Mouse (Mus musculus) heart, postnatal 0 days (tissue): ENCODE results near the gene Adcy1. TPM values are rescaled to one million over a fixed set of nuclear protein-coding genes. Genes with fewer than 3 reads are reported as not detected.
A peak's percentile ranks its signal among the peaks of the same experiment; 100 is the strongest.

Source experiments
- ATAC-seq: fragments of 200-750 bp; cut with Nextera tagmentation; 2 replicates; pipeline ENCODE4 v1.8.0; 2017; ENCODE audit warnings: low read depth, moderate number of reproducible peaks, moderate library complexity; ENCODE audit not compliant: insufficient read depth
- DNase-seq: peaks from one replicate; pipeline ENCODE4 v3.0.0-alpha.2; 2016; ENCODE audit warnings: low spot score
- H3K27ac ChIP-seq: fragments of 300-500 bp; sonication (generic); 2 replicates; pipeline ENCODE4 v1.5.1; 2014; ENCODE audit warnings: low read depth, mild to moderate bottlenecking
- H3K27me3 ChIP-seq: fragments of 300-500 bp; sonication (generic); 2 replicates; pipeline ENCODE4 v1.6.1; 2014; ENCODE audit warnings: low read length, mixed read lengths; ENCODE audit not compliant: control insufficient read depth, insufficient read depth
- H3K36me3 ChIP-seq: fragments of 300-500 bp; sonication (generic); replicated peaks from 2 replicates; pipeline ENCODE4 v1.6.1; 2014; ENCODE audit warnings: low read length, mixed read lengths; ENCODE audit not compliant: control insufficient read depth, insufficient read depth
- H3K4me1 ChIP-seq: fragments of 300-500 bp; sonication (generic); 2 replicates; pipeline ENCODE4 v1.6.1; 2014; ENCODE audit warnings: antibody characterized with exemption; ENCODE audit not compliant: control insufficient read depth, insufficient read depth
- H3K4me2 ChIP-seq: fragments of 300-500 bp; sonication (generic); 2 replicates; pipeline ENCODE4 v1.6.1; 2014; ENCODE audit warnings: low read depth, mild to moderate bottlenecking, low read length, moderate library complexity
- H3K4me3 ChIP-seq: fragments of 300-500 bp; sonication (generic); 2 replicates; pipeline ENCODE4 v1.5.1; 2014; ENCODE audit warnings: low read depth, low read length
- H3K9ac ChIP-seq: fragments of 300-500 bp; sonication (generic); replicated peaks from 2 replicates; pipeline ENCODE4 v1.6.1; 2014; ENCODE audit warnings: low read depth, low read length, mixed read lengths
- H3K9me3 ChIP-seq: fragments of 300-500 bp; sonication (generic); replicated peaks from 2 replicates; pipeline ENCODE4 v1.6.1; 2016; ENCODE audit warnings: low read length; ENCODE audit not compliant: control insufficient read depth
- CTCF ChIP-seq: IDR thresholded peaks from 2 replicates; pipeline ENCODE4 v1.5.1; 2016; ENCODE audit warnings: antibody characterized with exemption, control low read depth, low read depth
- EP300 ChIP-seq: IDR thresholded peaks from 2 replicates; pipeline ENCODE4 v1.6.1; 2016; ENCODE audit warnings: antibody characterized with exemption, low read depth
- WGBS: fragments of 180-500 bp; shearing (Covaris S2); extraction: QIAGEN DNeasy Blood & Tissue Kit; methylation state at CpG from one replicate; pipeline ENCODE4 v1.1.7; 2014; 5-methylcytosine and 5-hydroxymethylcytosine counted together
- polyA plus RNA-seq: library from polyadenylated mRNA; unstranded; fragments of >200 nt; fragmentation: Nextera tagmentation; extraction: Ambion mirVana; gene quantifications from 2 replicates; pipeline ENCODE4 v1.2.1, GENCODE M21; 2015
- total RNA-seq: library from RNA; depleted of rRNA; stranded (reverse); fragments of >200 nt; gene quantifications from 2 replicates; pipeline ENCODE4 v1.2.3, GENCODE M21; 2014; ENCODE audit warnings: low replicate concordance

Adcy1 gene
- total and polyA plus RNA-seq, 2 experiments from 2014 or later, result 0.22 to 2.9 TPM

- peak; percentile 12 for DNase-seq
- H3K9me3 ChIP-seq, result no peaks in the 10 kb centered on the region
- H3K27ac ChIP-seq, result no peak overlapping the region
- no peak; the same call in 1 of the 2 replicates for ATAC-seq
- peaks cover 8% of the 10 kb centered on the region; the same call in 1 of the 2 replicates for H3K4me1 ChIP-seq
- TF ChIP-seq CTCF (no peak), EP300 (no peak)
- H3K27me3 ChIP-seq, result no peaks in the 10 kb centered on the region
- H3K4me2 ChIP-seq, result no peak overlapping the region
- no peaks in the 10 kb centered on the region for H3K36me3 ChIP-seq
- WGBS, result 25% methylated on average over 8 of the region's 8 CpGs
- H3K4me3 ChIP-seq, result no peak overlapping the region
- no peak overlapping the region for H3K9ac ChIP-seq
Measured at GRCm38 (mm10) chr11:7129319-7130051, 66.2 kb downstream of the Adcy1 start.

DNA sequence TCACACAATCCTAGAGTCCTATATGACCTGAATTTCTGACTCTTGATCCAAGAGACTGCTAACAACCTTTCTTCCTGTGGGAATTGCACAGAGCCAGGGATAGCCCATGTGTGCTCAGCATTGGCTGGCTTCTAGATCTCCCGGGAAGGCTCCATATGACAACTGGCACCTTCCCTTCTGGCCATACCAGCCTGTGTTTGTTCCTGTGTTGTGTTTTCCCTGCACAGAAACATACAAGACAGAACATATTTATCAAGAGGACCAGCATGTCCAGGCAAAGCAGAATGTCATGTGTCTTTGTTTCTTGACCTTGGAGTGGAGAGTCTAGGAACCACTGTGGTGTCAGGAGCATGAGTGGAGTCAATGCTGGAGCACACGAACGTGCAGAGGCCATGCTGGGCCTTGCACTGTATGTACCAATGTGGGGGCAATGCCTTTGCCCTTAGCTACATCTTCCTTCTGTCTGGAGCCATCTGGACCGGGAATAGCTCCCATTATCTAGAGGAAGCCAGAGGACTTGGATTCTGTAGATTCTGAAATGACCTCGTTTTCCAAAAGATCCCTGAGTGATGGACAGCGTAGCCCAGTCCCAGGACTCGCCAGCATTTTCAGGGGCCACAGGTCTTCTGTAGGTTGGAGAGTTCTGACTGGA, 69.6 kb downstream of the Adcy1 start:
- H3K9ac ChIP-seq, result no peak overlapping the region
- H3K9me3 ChIP-seq, result no peaks in the 10 kb centered on the region
- H3K36me3 ChIP-seq, result no peaks in the 10 kb centered on the region
- H3K4me3 ChIP-seq, result no peak overlapping the region
- H3K27ac ChIP-seq, result no peak overlapping the region
- ATAC-seq (no peak), DNase-seq (no peak)
- WGBS, result 80% methylated on average over 7 of the region's 7 CpGs
- H3K4me1 ChIP-seq, result peaks cover 8% of the 10 kb centered on the region; the same call in 1 of the 2 replicates
- H3K4me2 ChIP-seq, result no peak overlapping the region
- no peak for TF ChIP-seq EP300
- no peak for TF ChIP-seq CTCF
- H3K27me3 ChIP-seq, result no peaks in the 10 kb centered on the region

- TF ChIP-seq EP300 (no peak), CTCF (no peak)
- peaks cover 8% of the 10 kb centered on the region; the same call in 1 of the 2 replicates for H3K4me1 ChIP-seq
- no peak overlapping the region for H3K9ac ChIP-seq
- WGBS, result 81% methylated on average over 5 of the region's 5 CpGs
- H3K4me2 ChIP-seq, result no peak overlapping the region
- ATAC-seq (no peak), DNase-seq (no peak)
- no peak overlapping the region for H3K4me3 ChIP-seq
- no peaks in the 10 kb centered on the region for H3K36me3 ChIP-seq
- no peaks in the 10 kb centered on the region for H3K27me3 ChIP-seq
- no peaks in the 10 kb centered on the region for H3K9me3 ChIP-seq
- H3K27ac ChIP-seq, result no peak overlapping the region
Measured at GRCm38 (mm10) chr11:7133736-7134135, 70.4 kb downstream of the Adcy1 start.

GRCm38 (mm10) chr11:7134319-7134718, 71.0 kb downstream of the Adcy1 start:
- ATAC-seq, result no peak
- DNase-seq, result no peak
- Histone ChIP-seq H3K27ac (no peak overlapping the region), H3K4me3 (no peak overlapping the region), H3K9me3 (no peaks in the 10 kb centered on the region), H3K4me2 (no peak overlapping the region), H3K4me1 (peaks cover 7% of the 10 kb centered on the region; the same call in 1 of the 2 replicates), H3K9ac (no peak overlapping the region), H3K36me3 (no peaks in the 10 kb centered on the region), H3K27me3 (no peaks in the 10 kb centered on the region)
- WGBS, result 79% methylated on average over 5 of the region's 5 CpGs
- no peak for TF ChIP-seq EP300
- TF ChIP-seq CTCF, result no peak

GRCm38 (mm10) chr11:7135301-7135700, 72.0 kb downstream of the Adcy1 start:
- Histone ChIP-seq H3K4me3 (no peak overlapping the region), H3K9me3 (no peaks in the 10 kb centered on the region), H3K27ac (no peak overlapping the region), H3K4me2 (no peak overlapping the region), H3K9ac (no peak overlapping the region), H3K4me1 (no peaks in the 10 kb centered on the region), H3K36me3 (no peaks in the 10 kb centered on the region), H3K27me3 (no peaks in the 10 kb centered on the region)
- 77% methylated on average over 6 of the region's 6 CpGs for WGBS
- TF ChIP-seq EP300 (no peak), CTCF (no peak)
- ATAC-seq (no peak), DNase-seq (no peak)
